Mouse (Mus musculus) bone marrow, adult 2 months (tissue): ENCODE measurements around the gene Ccl28.

Source experiments
- CTCF ChIP-seq: fragments of 200-500 bp; IDR thresholded peaks from 2 replicates; pipeline ENCODE4 v1.5.1; 2011; ENCODE audit warnings: low read length, control low read depth; ENCODE audit not compliant: control insufficient read depth, insufficient read depth
- POLR2A ChIP-seq: fragments of 200-500 bp; IDR thresholded peaks from 2 replicates; pipeline ENCODE4 v1.6.1; 2011; ENCODE audit warnings: low read depth, mild to moderate bottlenecking, control low read depth, low read length, borderline replicate concordance; ENCODE audit not compliant: control insufficient read depth

DNA sequence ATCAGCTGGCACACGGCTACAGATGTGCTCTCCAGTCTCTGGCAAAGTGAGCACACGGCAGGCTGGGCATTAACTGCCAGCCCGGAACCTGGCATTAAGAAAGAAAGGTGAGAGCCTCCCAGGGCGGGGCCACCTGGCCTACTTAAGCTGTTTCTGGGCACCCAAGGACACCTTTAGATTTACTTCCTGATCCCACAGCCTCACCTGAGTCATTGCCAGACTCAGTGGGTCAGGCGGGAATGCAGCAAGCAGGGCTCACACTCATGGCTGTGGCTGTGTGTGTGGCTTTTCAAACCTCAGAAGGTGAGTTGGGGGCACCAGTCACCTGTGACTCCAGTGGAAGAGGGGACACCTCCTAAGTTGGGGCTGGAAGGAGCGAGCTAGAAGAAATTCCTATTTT is at the start of gene Ccl28:
- no peak for TF ChIP-seq CTCF
- no peak for TF ChIP-seq POLR2A
